Mouse (Mus musculus) ES-Bruce4 (cell line): ENCODE data around the gene Runx2. TPM values are rescaled to one million over a fixed set of nuclear protein-coding genes. Genes with fewer than 3 reads are reported as not detected.

Source experiments
- H3K27ac ChIP-seq: 2 replicates; pipeline ENCODE4 v1.5.1; 2012; ENCODE audit warnings: low read length, inconsistent platforms; ENCODE audit not compliant: insufficient read depth
- H3K27me3 ChIP-seq: 2 replicates; pipeline ENCODE4 v1.6.1; 2012; ENCODE audit warnings: mild to moderate bottlenecking, low read length, inconsistent platforms; ENCODE audit not compliant: control insufficient read depth, poor library complexity, insufficient read depth, severe bottlenecking
- H3K36me3 ChIP-seq: 2 replicates; pipeline ENCODE4 v1.6.1; 2012; ENCODE audit warnings: inconsistent platforms, mild to moderate bottlenecking, low read length, moderate library complexity; ENCODE audit not compliant: control insufficient read depth, poor library complexity, insufficient read depth, severe bottlenecking
- H3K4me1 ChIP-seq: one replicate; pipeline ENCODE4 v1.8.1; 2011; ENCODE audit warnings: low read length; ENCODE audit not compliant: control insufficient read depth, insufficient read depth
- H3K4me3 ChIP-seq: 2 replicates; pipeline ENCODE4 v1.5.1; 2011; ENCODE audit warnings: low read depth, mild to moderate bottlenecking, low read length
- H3K9ac ChIP-seq: 2 replicates; pipeline ENCODE4 v1.6.1; 2012; ENCODE audit warnings: low read depth, mild to moderate bottlenecking, inconsistent platforms; ENCODE audit not compliant: poor library complexity, severe bottlenecking
- H3K9me3 ChIP-seq: replicated peaks from 2 replicates; pipeline ENCODE4 v1.6.1; 2012; ENCODE audit warnings: mild to moderate bottlenecking, low read length, inconsistent platforms; ENCODE audit not compliant: control insufficient read depth, poor library complexity, insufficient read depth, severe bottlenecking
- CTCF ChIP-seq: IDR thresholded peaks from one replicate; pipeline ENCODE4 v1.8.1; 2011; ENCODE audit warnings: low read depth, low read length
- EP300 ChIP-seq: IDR thresholded peaks from 2 replicates; pipeline ENCODE4 v1.6.1; 2011; ENCODE audit warnings: low read depth, low read length; ENCODE audit not compliant: insufficient read depth
- POLR2A ChIP-seq: IDR thresholded peaks from one replicate; pipeline ENCODE4 v1.8.1; 2011; ENCODE audit warnings: low read length; ENCODE audit not compliant: insufficient read depth
- polyA plus RNA-seq: library from polyadenylated mRNA; stranded (reverse); fragments of >200 nt; gene quantifications from 2 replicates; pipeline ENCODE4 v1.2.4, GENCODE M21; 2011; ENCODE audit warnings: low read depth; ENCODE audit not compliant: missing spikeins, insufficient read depth, insufficient read length

Runx2 gene
- polyA plus RNA-seq, 1 experiment = 0.39 TPM

- no peak overlapping the region for H3K27ac ChIP-seq
- no peak overlapping the region for H3K9ac ChIP-seq
- no peak overlapping the region for H3K4me3 ChIP-seq
These were observed 291.7 kb downstream of the Runx2 start for GRCm38 (mm10) chr17:44522906-44523305.

GRCm38 (mm10) chr17:44520122-44521075 lies 294.2 kb downstream of the Runx2 start:
- Histone ChIP-seq H3K27me3 (no peaks in the 10 kb centered on the region), H3K9me3 (no peaks in the 10 kb centered on the region), H3K4me1 (no peaks in the 10 kb centered on the region), H3K9ac (no peak overlapping the region), H3K36me3 (no peaks in the 10 kb centered on the region), H3K27ac (no peak overlapping the region), H3K4me3 (no peak overlapping the region)
- no peak for TF ChIP-seq CTCF

More at GRCm38 (mm10) chr17:44522906-44523305, 291.7 kb downstream of the Runx2 start:
- Histone ChIP-seq H3K36me3 (no peaks in the 10 kb centered on the region), H3K9me3 (no peaks in the 10 kb centered on the region), H3K4me1 (no peaks in the 10 kb centered on the region), H3K27me3 (no peaks in the 10 kb centered on the region)
- TF ChIP-seq EP300 (no peak), POLR2A (no peak), CTCF (no peak)

- TF ChIP-seq CTCF (no peak), POLR2A (no peak), EP300 (no peak)
- no peaks in the 10 kb centered on the region for H3K9me3 ChIP-seq
- H3K27ac ChIP-seq = no peak overlapping the region
- H3K4me1 ChIP-seq = no peaks in the 10 kb centered on the region
- no peaks in the 10 kb centered on the region for H3K27me3 ChIP-seq
- H3K9ac ChIP-seq = no peak overlapping the region
- H3K36me3 ChIP-seq = no peaks in the 10 kb centered on the region
- H3K4me3 ChIP-seq = no peak overlapping the region
These were observed 295.2 kb downstream of the Runx2 start for GRCm38 (mm10) chr17:44519356-44519755.

GRCm38 (mm10) chr17:44518156-44518555 lies 296.4 kb downstream of the Runx2 start:
- no peaks in the 10 kb centered on the region for H3K27me3 ChIP-seq
- H3K4me3 ChIP-seq = no peak overlapping the region
- H3K4me1 ChIP-seq = no peaks in the 10 kb centered on the region
- no peak overlapping the region for H3K9ac ChIP-seq
- H3K27ac ChIP-seq = no peak overlapping the region
- H3K9me3 ChIP-seq = no peaks in the 10 kb centered on the region
- TF ChIP-seq CTCF (no peak), EP300 (no peak), POLR2A (no peak)
- H3K36me3 ChIP-seq = no peaks in the 10 kb centered on the region

- no peak overlapping the region for H3K27ac ChIP-seq
- no peaks in the 10 kb centered on the region for H3K4me1 ChIP-seq
- H3K4me3 ChIP-seq = no peak overlapping the region
- no peak overlapping the region for H3K9ac ChIP-seq
- no peaks in the 10 kb centered on the region for H3K36me3 ChIP-seq
- H3K27me3 ChIP-seq = no peaks in the 10 kb centered on the region
- TF ChIP-seq CTCF = no peak
- no peak for TF ChIP-seq POLR2A
- TF ChIP-seq EP300 = no peak
- peaks cover 11% of the 10 kb centered on the region for H3K9me3 ChIP-seq
These were observed 306.3 kb downstream of the Runx2 start for GRCm38 (mm10) chr17:44508198-44508715.

- H3K4me1 ChIP-seq = no peaks in the 10 kb centered on the region
- no peak overlapping the region for H3K9ac ChIP-seq
- no peaks in the 10 kb centered on the region for H3K36me3 ChIP-seq
- H3K4me3 ChIP-seq = no peak overlapping the region
- TF ChIP-seq EP300 (no peak), CTCF (no peak), POLR2A (no peak)
- H3K27me3 ChIP-seq = no peaks in the 10 kb centered on the region
- H3K27ac ChIP-seq = no peak overlapping the region
- peaks cover 11% of the 10 kb centered on the region for H3K9me3 ChIP-seq
These were observed 306.9 kb downstream of the Runx2 start for GRCm38 (mm10) chr17:44507741-44508140.
